Mouse (Mus musculus): ENCODE measurements at regions not wholly inside any gene's neighbourhood (a gene's known extent, or its start where the extent isn't known, plus 50 kb on each side); places are given as distances from the start of the nearest gene placed in this dataset.

DNA sequence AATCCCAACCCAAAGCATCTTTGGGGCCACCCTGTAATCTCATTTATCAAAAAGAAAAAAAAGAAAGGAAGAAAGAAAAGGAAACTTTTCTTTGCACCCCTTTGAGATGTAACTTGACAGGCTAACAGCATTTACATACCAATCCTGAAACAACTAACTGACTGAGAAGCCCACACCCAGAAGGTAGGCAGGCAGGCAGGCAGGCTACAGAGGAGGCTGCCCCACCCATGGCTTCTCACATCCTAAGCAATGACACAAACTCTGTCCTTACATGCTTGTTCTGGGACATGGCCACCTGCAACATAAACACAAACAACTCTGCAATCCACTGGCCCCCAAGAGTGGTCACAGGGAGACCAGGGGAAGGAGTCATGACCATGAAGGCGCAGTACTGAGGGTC is 97.5 kb upstream of the Nkx1-1 start:
- no peak for TF ChIP-seq CTCF (IDR thresholded peaks at IDR 0.05; ENCODE audit: control insufficient read depth, insufficient read depth, insufficient read length)
- no peak for TF ChIP-seq MAX (IDR thresholded peaks at IDR 0.05)
- no peak for TF ChIP-seq MYOG (IDR thresholded peaks at IDR 0.05; ENCODE audit: control insufficient read depth, extremely low read depth, insufficient read length)
- no peak for TF ChIP-seq MYOD1 (IDR thresholded peaks at IDR 0.05; ENCODE audit: control insufficient read depth, insufficient read length, low read depth)
- no peak for TF ChIP-seq CEBPB (IDR thresholded peaks at IDR 0.05; ENCODE audit: low read depth)

Data from C2C12 (cell line).